ENCODE assay signal across 26 mouse cellular contexts in the genomic region with DNA sequence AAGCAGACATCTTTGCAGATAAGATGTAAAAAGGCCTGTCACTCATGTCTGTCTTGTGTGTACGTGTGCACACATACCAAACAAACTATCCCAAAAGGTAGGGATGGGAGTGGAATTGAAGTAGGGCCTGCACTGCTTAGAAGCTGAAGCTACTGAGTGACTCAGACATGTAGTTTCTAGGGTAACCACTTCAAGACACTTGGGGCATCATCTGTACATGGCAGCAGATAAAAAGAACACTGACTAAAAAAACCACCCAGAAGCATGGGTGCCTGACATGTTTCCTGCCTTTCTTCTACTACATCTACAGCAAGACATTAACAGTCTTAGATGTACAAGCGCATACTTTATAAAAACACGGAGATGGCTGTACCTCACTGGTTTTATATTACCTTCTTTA. TPM values are rescaled to one million over a fixed set of nuclear protein-coding genes. Genes with fewer than 3 reads are reported as not detected.
DNase-seq lines count a peak whose midpoint lies in the region; ATAC-seq and TF ChIP-seq lines count a peak whose summit lies in the region.
"Had no signal": no experiment of that assay in that cellular context is flagged by ENCODE, and none has a peak within 500 bp of the region (broad histone marks: within the 10 kb centered on the region; RNA-seq: fewer than 3 reads in every experiment).

No protein-coding gene starts in this region.

- 60% methylated on average over 3 of the region's 3 CpGs for WGBS in heart, embryonic 13.5 days

- H3K4me2 ChIP-seq in heart, embryonic 13.5 days: no peak overlapping the region
- H3K4me2 ChIP-seq: embryonic facial prominence, embryonic 12.5 days; embryonic facial prominence, embryonic 15.5 days; heart, embryonic 11.5 days; heart, embryonic 15.5 days; hindbrain, embryonic 14.5 days had no signal

- H3K79me2 ChIP-seq in MEL (ENCODE audit: control insufficient read depth, insufficient read depth, low read length, poor library complexity): peaks cover 43% of the 10 kb centered on the region

- H3K9me3 ChIP-seq in heart, embryonic 13.5 days: no peaks in the 10 kb centered on the region
- H3K9me3 ChIP-seq in MEL (replicated peaks; ENCODE audit: insufficient read depth, low read length): no peaks in the 10 kb centered on the region
- H3K9me3 ChIP-seq: embryonic facial prominence, embryonic 12.5 days; embryonic facial prominence, embryonic 15.5 days; heart, embryonic 15.5 days had no signal

- H3K27ac ChIP-seq in heart, embryonic 13.5 days (replicated peaks): 0 out of 2 replicates have a peak overlapping the region, but pooled peaks have one; percentile 1
- no peak overlapping the region for H3K27ac ChIP-seq in MEL (ENCODE audit: control insufficient read depth, low read depth, low read length)
- H3K27ac ChIP-seq: embryonic facial prominence, embryonic 12.5 days; embryonic facial prominence, embryonic 15.5 days; gastrocnemius, adult 2 months; heart, embryonic 15.5 days; hindbrain, embryonic 14.5 days; hindbrain, postnatal 0 days had no signal

- H3K9ac ChIP-seq in heart, embryonic 13.5 days: no peak overlapping the region
- H3K9ac ChIP-seq in MEL (ENCODE audit: control insufficient read depth, low read depth, low read length, poor library complexity, severe bottlenecking): no peak overlapping the region
- H3K9ac ChIP-seq: embryonic facial prominence, embryonic 12.5 days; embryonic facial prominence, embryonic 15.5 days; forebrain, postnatal 0 days; heart, embryonic 15.5 days; hindbrain, embryonic 14.5 days had no signal

- no peak for TF ChIP-seq RAD21 in MEL (IDR thresholded peaks at IDR 0.05; ENCODE audit: low read depth, low read length)

- no peak for TF ChIP-seq EP300 in MEL (IDR thresholded peaks at IDR 0.05; ENCODE audit: low read depth in 1 of 2, low read length in 2 of 2)

- no peak for DNase-seq in heart, postnatal 4 days
- DNase-seq in 3T3-L1 (ENCODE audit: low read depth, low spot score) (peak; percentile 6), MEL (ENCODE audit: low read depth, low spot score) (peak; percentile 7)
- no peak for DNase-seq in urinary bladder, postnatal 25 days (ENCODE audit: low spot score)
- no peak for DNase-seq in embryo, embryonic 10 days (ENCODE audit: low spot score)
- DNase-seq: adrenal gland, postnatal 10 days; adrenal gland, postnatal 36 days; cerebellum, adult 18-20 months; cerebellum, adult 9-10 months; cerebellum, postnatal 14 days; forebrain, postnatal 0 days; gastrocnemius, adult 2 months; gastrocnemius, postnatal 14 days; heart, adult 11 months; heart, postnatal 10 days; heart, postnatal 36 days had no signal

- peaks cover 48% of the 10 kb centered on the region for H3K4me1 ChIP-seq in heart, embryonic 13.5 days
- peaks cover 0 to 4% of the 10 kb centered on the region in 2 experiments; a peak in 2 of 4 replicates for H3K4me1 ChIP-seq in MEL (ENCODE audit: control insufficient read depth in 1 of 2, insufficient read depth in 2 of 2, low read length in 2 of 2)

- ATAC-seq in heart, embryonic 13.5 days (ENCODE audit: extremely low read depth, insufficient number of reproducible peaks, low FRiP score, low TSS enrichment): no peak
- ATAC-seq: forebrain, embryonic 14.5 days; forebrain, postnatal 0 days; hindbrain, postnatal 0 days; inflammation-experienced regulatory T-cells, adult 6 months; intestine, embryonic 16.5 days had no signal

- TF ChIP-seq CTCF in MEL (IDR thresholded peaks at IDR 0.05 in 2 of 3, conservative IDR thresholded peaks at IDR 0.05 in 1 of 3; ENCODE audit: control insufficient read depth in 1 of 3, insufficient read depth in 1 of 3, low read depth in 2 of 3, low read length in 3 of 3, poor library complexity in 1 of 3, severe bottlenecking in 1 of 3): no peak

- peaks cover 19% of the 10 kb centered on the region for H3K36me3 ChIP-seq in heart, embryonic 13.5 days
- H3K36me3 ChIP-seq in MEL (ENCODE audit: control insufficient read depth in 1 of 2, insufficient read depth in 2 of 2, low read length in 2 of 2): peaks cover 5 to 9% of the 10 kb centered on the region in 2 experiments; a peak in 3 of 4 replicates
- H3K36me3 ChIP-seq: embryonic facial prominence, embryonic 12.5 days; embryonic facial prominence, embryonic 15.5 days had no signal

- no peak for TF ChIP-seq POLR2A in MEL (IDR thresholded peaks at IDR 0.05; ENCODE audit: control insufficient read depth in 1 of 2, insufficient read depth in 1 of 2, low read depth in 1 of 2, low read length in 2 of 2, poor library complexity in 1 of 2)

- H3K4me3 ChIP-seq in heart, embryonic 13.5 days: no peak overlapping the region
- no peak overlapping the region for H3K4me3 ChIP-seq in MEL (ENCODE audit: control insufficient read depth in 1 of 2, insufficient read depth in 1 of 2, low read depth in 2 of 2, low read length in 2 of 2)
- H3K4me3 ChIP-seq: embryonic facial prominence, embryonic 12.5 days; embryonic facial prominence, embryonic 15.5 days; gastrocnemius, adult 2 months; heart, embryonic 15.5 days had no signal

- H3K27me3 ChIP-seq in heart, embryonic 13.5 days (replicated peaks): no peaks in the 10 kb centered on the region
- H3K27me3 ChIP-seq in MEL (ENCODE audit: control insufficient read depth in 1 of 2, insufficient read depth in 2 of 2, low read length in 2 of 2): no peaks in the 10 kb centered on the region
- H3K27me3 ChIP-seq: embryonic facial prominence, embryonic 12.5 days; embryonic facial prominence, embryonic 15.5 days; heart, embryonic 15.5 days had no signal

TF ChIP-seq in MEL, 35 proteins besides CTCF, POLR2A, EP300 and RAD21:
- TF ChIP-seq NELFE (IDR thresholded peaks at IDR 0.05; ENCODE audit: low read depth, low read length) (no peak), GABPA (IDR thresholded peaks at IDR 0.05; ENCODE audit: low read depth, low read length) (no peak), NRF1 (IDR thresholded peaks at IDR 0.05; ENCODE audit: insufficient read depth, low read depth, low read length, poor library complexity, severe bottlenecking) (no peak), RCOR1 (IDR thresholded peaks at IDR 0.05; ENCODE audit: low read depth, low read length) (no peak), ZNF384 (IDR thresholded peaks at IDR 0.05; ENCODE audit: low read depth, low read length) (no peak), HCFC1 (IDR thresholded peaks at IDR 0.05; ENCODE audit: low read depth, low read length) (no peak), CHD2 (IDR thresholded peaks at IDR 0.05; ENCODE audit: low read length) (no peak), UBTF (IDR thresholded peaks at IDR 0.05; ENCODE audit: borderline replicate concordance, insufficient read depth, low read depth, low read length) (no peak), KAT2A (conservative IDR thresholded peaks at IDR 0.05; ENCODE audit: low read depth, low read length) (no peak), MAZ (IDR thresholded peaks at IDR 0.05; ENCODE audit: low read depth, low read length) (no peak), BHLHE40 (IDR thresholded peaks at IDR 0.05; ENCODE audit: borderline replicate concordance, low read depth, low read length) (no peak), MAX (IDR thresholded peaks at IDR 0.05; ENCODE audit: low read length) (no peak), ELF1 (IDR thresholded peaks at IDR 0.05; ENCODE audit: low read depth, low read length) (no peak), GATA1 (IDR thresholded peaks at IDR 0.05; ENCODE audit: low read depth, low read length) (no peak), SMC3 (IDR thresholded peaks at IDR 0.05; ENCODE audit: low read depth, low read length) (no peak), MYB (IDR thresholded peaks at IDR 0.05; ENCODE audit: low read depth, low read length) (no peak)

RNA-seq across cellular contexts. Expression of gene Cdc40, which starts 4.9 kb away (rescaled TPM):
- 19.9 and 21.2 TPM in 2 replicates for polyA plus RNA-seq in heart, embryonic 13.5 days (2015; fragmentation: Nextera tagmentation; extraction: Ambion mirVana)
- total RNA-seq in heart, postnatal 4 days (2021): 10 to 100 TPM; 17.8 to 19.2 TPM
- 11.9 and 12.8 TPM in 2 replicates for total RNA-seq in MEL (2012; rRNA removed)
- 10 to 100 TPM; 35.5 to 68.5 TPM for polyA plus RNA-seq in MEL (2012; ENCODE audit: insufficient read depth in 1 of 2, insufficient read length in 2 of 2, low read depth in 1 of 2, low replicate concordance in 2 of 2, missing spikeins in 1 of 2)

RNA-seq across cellular contexts. Expression of gene Wasf1, which starts 5.0 kb away (rescaled TPM):
- polyA plus RNA-seq in heart, embryonic 13.5 days (2015; fragmentation: Nextera tagmentation; extraction: Ambion mirVana): 12.7 and 13.2 TPM in 2 replicates
- total RNA-seq in heart, postnatal 4 days (2021): 1 to 10 TPM; 4.1 to 5.5 TPM
- total RNA-seq in MEL (2012; rRNA removed): 1.6 and 2.0 TPM in 2 replicates
- 10 to 100 TPM in 1 of 2 experiments, not detected in 1; 14.4 TPM for polyA plus RNA-seq in MEL (2012; ENCODE audit: insufficient read depth in 1 of 2, insufficient read length in 2 of 2, low read depth in 1 of 2, low replicate concordance in 2 of 2, missing spikeins in 1 of 2)

Comparison
In these comparisons a context has a peak if more than half of its experiments do, and no peak if none do; other contexts are left out.
1. DNase-seq: peak in 3T3-L1 (single experiment) and MEL (single experiment); none in heart, postnatal 4 days (single experiment), urinary bladder, postnatal 25 days (single experiment) and embryo, embryonic 10 days (single experiment).